Mouse (Mus musculus) hindbrain, embryonic 14.5 days (tissue): Measurements from ENCODE around the gene Tnfsfm13. TPM values are rescaled to one million over a fixed set of nuclear protein-coding genes. Genes with fewer than 3 reads are reported as not detected.
A peak's percentile ranks its signal among the peaks of the same experiment; 100 is the strongest.
"Not testable (repeated sequence)": the region's sequence is repeated elsewhere in the genome, so short reads cannot be mapped to it uniquely, and the experiment has no call there.

Source experiments
- ATAC-seq: fragments of 200-750 bp; cut with Nextera tagmentation; 2 replicates; pipeline ENCODE4 v1.8.0; 2017; ENCODE audit warnings: moderate number of reproducible peaks, mild to moderate bottlenecking, moderate TSS enrichment, moderate library complexity; ENCODE audit not compliant: low FRiP score
- DNase-seq: peaks from one replicate; pipeline ENCODE4 v3.0.0-alpha.2; 2015; ENCODE audit warnings: low spot score
- H3K27ac ChIP-seq: fragments of 300-500 bp; sonication (generic); 2 replicates; pipeline ENCODE4 v1.5.1; 2014; ENCODE audit warnings: mild to moderate bottlenecking, moderate library complexity
- H3K27me3 ChIP-seq: fragments of 300-500 bp; sonication (generic); 2 replicates; pipeline ENCODE4 v1.6.1; 2014; ENCODE audit warnings: mild to moderate bottlenecking, low read length, mixed read lengths; ENCODE audit not compliant: control insufficient read depth, insufficient read depth
- H3K36me3 ChIP-seq: fragments of 300-500 bp; sonication (generic); replicated peaks from 2 replicates; pipeline ENCODE4 v1.6.1; 2014; ENCODE audit not compliant: control insufficient read depth, insufficient read depth
- H3K4me1 ChIP-seq: fragments of 300-500 bp; sonication (generic); replicated peaks from 2 replicates; pipeline ENCODE4 v1.6.1; 2014; ENCODE audit warnings: antibody characterized with exemption, low read length, mixed read lengths; ENCODE audit not compliant: control insufficient read depth, insufficient read depth
- H3K4me2 ChIP-seq: fragments of 300-500 bp; sonication (generic); replicated peaks from 2 replicates; pipeline ENCODE4 v1.6.1; 2014; ENCODE audit warnings: mild to moderate bottlenecking, moderate library complexity
- H3K4me3 ChIP-seq: fragments of 300-500 bp; sonication (generic); replicated peaks from 2 replicates; pipeline ENCODE4 v1.5.1; 2014; ENCODE audit warnings: mild to moderate bottlenecking, low read length
- H3K9ac ChIP-seq: fragments of 300-500 bp; sonication (generic); 2 replicates; pipeline ENCODE4 v1.6.1; 2014
- H3K9me3 ChIP-seq: fragments of 300-500 bp; sonication (generic); 2 replicates; pipeline ENCODE4 v1.6.1; 2016; ENCODE audit warnings: low read length; ENCODE audit not compliant: control insufficient read depth
- WGBS: fragments of 180-500 bp; shearing (Covaris S2); extraction: QIAGEN DNeasy Blood & Tissue Kit; methylation state at CpG from one replicate; pipeline ENCODE4 v1.1.7; 2014; 5-methylcytosine and 5-hydroxymethylcytosine counted together
- polyA plus RNA-seq: library from polyadenylated mRNA; unstranded; fragments of >200 nt; fragmentation: Nextera tagmentation; extraction: Ambion mirVana; gene quantifications from 2 replicates; pipeline ENCODE4 v1.2.1, GENCODE M21; 2014

The Tnfsfm13 gene
- polyA plus RNA-seq, result 1.1 and 2.6 TPM in 2 replicates

DNA sequence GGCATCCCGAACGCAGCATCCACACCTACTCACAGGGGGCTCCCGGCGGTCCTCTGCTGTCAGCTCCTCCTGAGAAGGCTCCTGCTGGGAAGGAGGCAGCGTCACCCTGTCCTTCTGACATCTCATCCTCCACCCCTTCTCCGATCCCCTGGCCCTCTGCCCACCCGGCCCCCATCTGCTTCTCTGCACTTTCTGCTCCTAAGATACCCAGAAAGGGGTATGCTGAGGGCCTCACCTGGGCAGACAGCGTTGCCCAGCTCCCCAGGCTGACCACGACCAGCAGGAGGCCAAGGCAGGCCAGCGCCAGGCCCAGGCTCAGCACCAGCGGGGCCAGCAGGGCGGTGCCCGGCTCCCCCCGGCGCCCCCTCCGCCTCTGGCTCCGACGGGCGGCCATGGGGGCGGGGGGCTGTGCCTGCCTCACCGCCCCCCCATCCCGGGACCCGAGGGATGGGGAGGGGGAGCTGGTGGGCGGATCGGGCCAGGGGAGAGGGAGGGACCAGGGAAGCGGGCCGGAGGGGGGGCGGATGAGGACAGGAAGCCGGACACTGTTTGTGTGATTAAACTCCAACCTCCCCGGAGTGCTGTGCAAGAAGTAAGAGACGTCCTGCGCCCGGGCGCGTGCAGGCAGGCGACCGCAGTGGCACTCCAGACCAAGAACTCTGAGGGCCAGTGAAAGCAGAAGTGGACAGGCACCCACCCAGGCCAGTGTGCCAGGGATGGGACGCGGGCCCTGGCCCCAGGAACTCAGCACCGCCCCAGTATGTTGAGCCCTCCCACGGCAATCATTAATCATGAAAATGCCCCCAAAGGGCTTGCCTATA, at the start of gene Tnfsfm13, which contains the start of gene Tnfsf12:
Tnfsfm13 (minus strand) TSS at position 738 of the 821 bp plus-strand sequence.
Tnfsf12 (minus strand) TSS at position 489 of the 821 bp plus-strand sequence.
- Histone ChIP-seq H3K4me2 (peak within 1 kb of the TSS; percentile 71), H3K4me1 (peaks cover 3% of the 10 kb centered on the region; the same call in 1 of the 2 replicates), H3K27me3 (no peaks in the 10 kb centered on the region), H3K9ac (peak within 1 kb of the TSS; percentile 74), H3K27ac (no peak within 1 kb of the TSS), H3K4me3 (peak within 1 kb of the TSS; percentile 33), H3K9me3 (no peaks in the 10 kb centered on the region), H3K36me3 (no peaks in the 10 kb centered on the region)
- DNase-seq (peak; percentile 34), ATAC-seq (no peak)
- WGBS, result 1% methylated on average over 38 of the region's 41 CpGs

- not testable (repeated sequence) for H3K27me3 ChIP-seq, ATAC-seq, H3K4me2 ChIP-seq, DNase-seq, H3K4me1 ChIP-seq, H3K9ac ChIP-seq, H3K9me3 ChIP-seq, H3K27ac ChIP-seq, H3K4me3 ChIP-seq
- WGBS, result 96% methylated on average over 2 of the region's 3 CpGs
- H3K36me3 ChIP-seq, result peaks cover 32% of the 10 kb centered on the region
Measured at GRCm38 (mm10) chr11:69731408-69731807, 35.5 kb upstream of the Tnfsfm13 start.

DNA sequence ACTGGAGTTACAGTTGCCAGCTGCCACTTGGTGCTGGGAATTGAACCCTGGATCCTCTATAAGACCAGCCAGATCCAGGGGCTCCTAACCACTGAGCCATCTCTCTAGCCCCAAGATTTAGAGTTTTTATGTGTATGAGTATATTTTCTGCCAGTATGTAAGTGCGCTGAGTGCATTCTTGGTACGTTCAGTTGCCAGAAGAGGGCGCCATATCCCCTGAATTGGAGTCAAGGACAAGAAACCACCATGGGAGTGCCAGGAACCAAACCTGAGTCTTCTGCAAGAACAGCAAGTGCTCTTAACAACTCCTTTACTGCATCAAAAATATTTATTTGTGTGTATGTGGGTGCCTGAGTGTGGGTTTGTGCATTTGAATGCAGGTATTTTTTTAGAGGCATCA, 33.2 kb upstream of the Tnfsfm13 start:
- H3K4me3 ChIP-seq, result no peak overlapping the region
- no peaks in the 10 kb centered on the region for H3K9me3 ChIP-seq
- DNase-seq, result peak; percentile 50
- WGBS, result 22% methylated on average over 3 of the region's 3 CpGs
- H3K27ac ChIP-seq, result no peak overlapping the region
- ATAC-seq, result no peak
- H3K9ac ChIP-seq, result no peak overlapping the region
- no peaks in the 10 kb centered on the region for H3K4me1 ChIP-seq
- no peaks in the 10 kb centered on the region for H3K27me3 ChIP-seq
- no peak overlapping the region for H3K4me2 ChIP-seq
- peaks cover 8% of the 10 kb centered on the region for H3K36me3 ChIP-seq

DNA sequence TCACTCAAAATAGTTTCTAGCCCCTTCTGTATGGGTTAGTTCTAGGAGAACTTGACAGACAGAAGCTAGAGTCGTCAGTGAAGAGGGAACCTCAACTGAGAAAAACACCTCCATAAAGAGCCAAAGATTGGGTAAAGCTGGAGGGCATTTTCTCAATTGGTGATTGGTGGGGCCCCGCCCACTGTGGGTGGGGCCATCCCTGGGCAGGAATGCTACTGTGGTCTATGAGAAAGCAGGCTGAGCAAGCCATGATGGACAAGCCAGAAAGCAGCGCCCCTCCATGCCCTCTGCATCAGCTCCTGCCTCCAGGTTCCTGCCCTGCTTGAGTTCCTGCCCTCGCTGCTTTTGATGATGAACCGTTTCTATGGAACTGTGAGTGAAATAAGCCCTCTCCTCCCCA, 30.1 kb upstream of the Tnfsfm13 start:
- no peaks in the 10 kb centered on the region for H3K36me3 ChIP-seq
- H3K9ac ChIP-seq, result no peak overlapping the region
- ATAC-seq (no peak), DNase-seq (no peak)
- H3K27me3 ChIP-seq, result no peaks in the 10 kb centered on the region
- WGBS, result 41% methylated on average over 5 of the region's 5 CpGs
- H3K27ac ChIP-seq, result no peak overlapping the region
- H3K4me1 ChIP-seq, result no peaks in the 10 kb centered on the region
- H3K4me3 ChIP-seq, result no peak overlapping the region
- no peaks in the 10 kb centered on the region for H3K9me3 ChIP-seq
- H3K4me2 ChIP-seq, result no peak overlapping the region

DNA sequence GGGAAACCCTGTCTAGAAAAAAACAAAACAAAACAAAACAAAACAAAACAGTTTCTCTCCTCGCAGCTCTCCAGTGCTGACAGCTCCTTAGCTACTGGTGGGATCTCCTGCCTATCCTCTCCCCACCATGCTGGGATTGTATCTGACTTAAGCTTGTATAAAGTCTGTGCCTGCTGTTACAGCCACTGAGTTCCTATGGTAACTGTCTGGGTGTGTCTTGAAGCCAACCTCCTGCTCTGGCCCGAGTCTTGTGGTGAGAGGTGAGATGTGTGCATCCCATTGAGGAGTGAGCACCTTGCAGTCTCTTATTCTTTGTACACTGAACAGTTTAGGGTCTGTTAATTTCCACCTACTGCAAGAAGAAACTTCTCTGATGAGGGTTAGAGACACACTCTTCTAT, 27.2 kb upstream of the Tnfsfm13 start:
- no peaks in the 10 kb centered on the region for H3K27me3 ChIP-seq
- 53% methylated on average over 2 of the region's 2 CpGs for WGBS

GRCm38 (mm10) chr11:69720852-69721251, 25.0 kb upstream of the Tnfsfm13 start:
- ATAC-seq (no peak), DNase-seq (no peak)
- Histone ChIP-seq H3K27me3 (no peaks in the 10 kb centered on the region), H3K36me3 (no peaks in the 10 kb centered on the region), H3K4me1 (0 out of 2 replicates have a peak, but pooled peaks cover 3% of the 10 kb centered on the region), H3K9me3 (no peaks in the 10 kb centered on the region), H3K27ac (no peak overlapping the region), H3K4me2 (no peak overlapping the region), H3K4me3 (no peak overlapping the region), H3K9ac (no peak overlapping the region)
- 88% methylated on average over 6 of the region's 6 CpGs for WGBS

More for the DNA sequence above, 27.2 kb upstream of the Tnfsfm13 start:
- Histone ChIP-seq H3K9ac (no peak overlapping the region), H3K36me3 (no peaks in the 10 kb centered on the region), H3K4me1 (0 out of 2 replicates have a peak, but pooled peaks cover 3% of the 10 kb centered on the region), H3K27ac (no peak overlapping the region), H3K9me3 (no peaks in the 10 kb centered on the region), H3K4me3 (no peak overlapping the region), H3K4me2 (no peak overlapping the region)
- ATAC-seq (no peak), DNase-seq (no peak)

GRCm38 (mm10) chr11:69719423-69719822, 23.5 kb upstream of the Tnfsfm13 start:
- 72% methylated on average over 6 of the region's 6 CpGs for WGBS
- no peak overlapping the region for H3K9ac ChIP-seq
- H3K27me3 ChIP-seq, result no peaks in the 10 kb centered on the region
- H3K4me1 ChIP-seq, result 0 out of 2 replicates have a peak, but pooled peaks cover 3% of the 10 kb centered on the region
- H3K9me3 ChIP-seq, result no peaks in the 10 kb centered on the region
- H3K4me3 ChIP-seq, result no peak overlapping the region
- no peak for DNase-seq
- no peak for ATAC-seq
- no peaks in the 10 kb centered on the region for H3K36me3 ChIP-seq
- no peak overlapping the region for H3K4me2 ChIP-seq
- no peak overlapping the region for H3K27ac ChIP-seq

DNA sequence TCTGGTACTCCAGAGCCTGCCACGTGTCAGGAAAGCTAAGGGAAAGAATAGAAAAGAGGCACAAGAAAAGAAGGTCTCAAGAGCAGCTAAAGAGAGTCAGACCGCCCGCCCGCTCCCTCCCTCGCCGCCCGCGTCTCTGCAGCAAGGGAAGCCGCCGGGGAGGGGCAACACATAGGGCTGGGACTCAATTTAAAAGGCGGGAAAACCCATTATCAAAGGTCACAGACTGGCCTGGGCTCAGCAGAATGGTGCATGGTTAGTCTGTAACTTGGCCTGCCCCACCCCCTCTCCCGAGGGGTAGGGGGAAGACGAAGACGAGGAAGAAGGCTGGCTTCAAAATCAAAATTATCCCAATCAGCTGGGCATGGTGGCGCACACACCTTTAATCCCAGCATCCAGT, 22.8 kb upstream of the Tnfsfm13 start:
- H3K4me1 ChIP-seq, result 0 out of 2 replicates have a peak, but pooled peaks cover 3% of the 10 kb centered on the region
- H3K9me3 ChIP-seq, result no peaks in the 10 kb centered on the region
- H3K9ac ChIP-seq, result no peak overlapping the region
- H3K27me3 ChIP-seq, result no peaks in the 10 kb centered on the region
- no peak overlapping the region for H3K4me3 ChIP-seq
- no peaks in the 10 kb centered on the region for H3K36me3 ChIP-seq
- H3K4me2 ChIP-seq, result no peak overlapping the region; the same call in 1 of the 2 replicates
- ATAC-seq (no peak), DNase-seq (no peak)
- WGBS, result 31% methylated on average over 15 of the region's 15 CpGs
- no peak overlapping the region for H3K27ac ChIP-seq

- no peak overlapping the region for H3K27ac ChIP-seq
- H3K27me3 ChIP-seq, result no peaks in the 10 kb centered on the region
- WGBS, result 65% methylated on average over 4 of the region's 4 CpGs
- no peak overlapping the region for H3K4me3 ChIP-seq
- no peak for ATAC-seq
- no peak overlapping the region for H3K9ac ChIP-seq
- H3K4me2 ChIP-seq, result no peak overlapping the region
- H3K9me3 ChIP-seq, result no peaks in the 10 kb centered on the region
- H3K36me3 ChIP-seq, result no peaks in the 10 kb centered on the region
- no peak for DNase-seq
- H3K4me1 ChIP-seq, result 0 out of 2 replicates have a peak, but pooled peaks cover 3% of the 10 kb centered on the region
Measured at GRCm38 (mm10) chr11:69716953-69717352, 21.1 kb upstream of the Tnfsfm13 start.
